Mouse (Mus musculus): ENCODE measurements around the gene Herc2. TPM values are rescaled to one million over a fixed set of nuclear protein-coding genes. Genes with fewer than 3 reads are reported as not detected.

Gene Herc2
- polyA plus RNA-seq, 1 experiment from 2014 or later = 15.9 TPM

DNA sequence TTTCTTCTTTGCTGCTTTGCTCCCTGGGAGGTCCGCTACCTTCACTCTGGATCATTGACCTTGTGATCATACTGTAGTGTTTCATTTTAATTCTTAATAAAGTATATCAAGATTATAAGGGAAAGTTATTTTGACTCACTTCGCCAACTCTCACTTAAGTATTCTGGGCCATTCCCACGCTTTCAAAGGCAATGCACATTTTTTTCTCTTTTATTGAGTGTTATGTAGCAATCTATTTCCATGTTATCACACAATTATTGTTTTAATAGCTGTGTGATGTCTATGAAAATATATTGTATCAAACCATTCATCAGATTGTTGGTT lies 30.1 kb upstream of the Herc2 start, which contains the start of gene Nipa1:
Nipa1 (minus strand) TSS at position 25 of the 324 bp plus-strand sequence.
- Histone ChIP-seq H3K27ac (peak within 1 kb of the TSS; percentile 49), H3K36me3 (no peaks in the 10 kb centered on the region)
- WGBS = 45% methylated on average over 3 of the region's 3 CpGs

DNA sequence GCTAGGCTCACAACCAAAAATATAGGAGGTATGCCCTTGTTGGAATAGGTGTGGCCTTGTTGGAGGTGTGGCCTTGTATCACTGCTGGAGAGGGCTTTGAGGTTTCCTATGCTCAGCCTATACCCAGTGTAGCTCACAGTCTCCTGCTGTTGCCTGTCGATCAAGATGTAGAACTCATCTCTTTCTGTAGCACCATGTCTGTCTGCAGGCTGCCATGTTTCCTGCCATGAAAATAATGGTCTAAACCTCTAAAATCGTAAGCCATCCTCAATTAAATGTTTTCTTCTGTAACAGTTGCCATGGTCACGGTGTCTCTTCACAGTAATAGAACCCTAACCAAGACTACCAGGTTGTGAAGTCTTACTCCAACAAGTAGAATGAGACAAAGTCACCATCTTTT lies 26.4 kb upstream of the Herc2 start:
- no peak overlapping the region for H3K4me3 ChIP-seq
- H3K4me1 ChIP-seq (replicated peaks) = peaks cover 8% of the 10 kb centered on the region
- H3K9me3 ChIP-seq (replicated peaks) = no peaks in the 10 kb centered on the region
- H3K36me3 ChIP-seq = no peaks in the 10 kb centered on the region
- H3K4me2 ChIP-seq = no peak overlapping the region
- 79% methylated on average over 3 of the region's 3 CpGs for WGBS
- H3K27ac ChIP-seq = no peak overlapping the region
- H3K9ac ChIP-seq = no peak overlapping the region
- no peaks in the 10 kb centered on the region for H3K27me3 ChIP-seq
- no peak for ATAC-seq (replicated peaks; ENCODE audit: insufficient number of reproducible peaks, insufficient read depth, low FRiP score, low read depth)

More for the DNA sequence above, 30.1 kb upstream of the Herc2 start, which contains the start of gene Nipa1:
- Histone ChIP-seq H3K9me3 (replicated peaks) (no peaks in the 10 kb centered on the region), H3K4me1 (replicated peaks) (peaks cover 8% of the 10 kb centered on the region), H3K4me3 (peak within 1 kb of the TSS; percentile 91), H3K4me2 (peak within 1 kb of the TSS; percentile 96), H3K9ac (peak within 1 kb of the TSS; percentile 87), H3K27me3 (no peaks in the 10 kb centered on the region)
- no peak for ATAC-seq (replicated peaks; ENCODE audit: insufficient number of reproducible peaks, insufficient read depth, low FRiP score, low read depth)

DNA sequence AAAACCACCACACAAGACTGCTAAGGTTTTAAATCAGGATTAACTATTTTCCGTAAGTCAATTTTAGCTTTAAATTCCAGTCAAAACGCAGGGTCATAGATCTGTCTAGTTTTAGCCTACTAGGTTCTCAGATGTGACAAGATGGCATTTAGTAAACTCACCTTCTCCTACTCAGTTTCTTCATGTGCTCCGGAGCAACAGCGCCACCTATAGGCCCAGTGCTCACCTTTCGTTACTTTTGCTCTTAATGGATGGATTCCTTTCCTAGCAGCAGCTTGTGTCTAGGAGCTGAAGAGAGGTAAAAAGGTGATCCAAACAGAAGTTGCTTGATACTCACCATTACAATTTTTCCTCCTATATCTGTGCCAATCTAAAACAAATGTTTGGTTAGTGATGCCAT lies 7.6 kb upstream of the Herc2 start:
- H3K27ac ChIP-seq = no peak overlapping the region
- no peak overlapping the region for H3K4me3 ChIP-seq
- no peaks in the 10 kb centered on the region for H3K27me3 ChIP-seq
- no peak overlapping the region for H3K9ac ChIP-seq
- no peak for ATAC-seq (replicated peaks; ENCODE audit: insufficient number of reproducible peaks, insufficient read depth, low FRiP score, low read depth)
- no peaks in the 10 kb centered on the region for H3K9me3 ChIP-seq (replicated peaks)
- WGBS = 14% methylated on average over 5 of the region's 5 CpGs
- no peak overlapping the region for H3K4me2 ChIP-seq
- H3K4me1 ChIP-seq (replicated peaks) = no peaks in the 10 kb centered on the region
- no peaks in the 10 kb centered on the region for H3K36me3 ChIP-seq

DNA sequence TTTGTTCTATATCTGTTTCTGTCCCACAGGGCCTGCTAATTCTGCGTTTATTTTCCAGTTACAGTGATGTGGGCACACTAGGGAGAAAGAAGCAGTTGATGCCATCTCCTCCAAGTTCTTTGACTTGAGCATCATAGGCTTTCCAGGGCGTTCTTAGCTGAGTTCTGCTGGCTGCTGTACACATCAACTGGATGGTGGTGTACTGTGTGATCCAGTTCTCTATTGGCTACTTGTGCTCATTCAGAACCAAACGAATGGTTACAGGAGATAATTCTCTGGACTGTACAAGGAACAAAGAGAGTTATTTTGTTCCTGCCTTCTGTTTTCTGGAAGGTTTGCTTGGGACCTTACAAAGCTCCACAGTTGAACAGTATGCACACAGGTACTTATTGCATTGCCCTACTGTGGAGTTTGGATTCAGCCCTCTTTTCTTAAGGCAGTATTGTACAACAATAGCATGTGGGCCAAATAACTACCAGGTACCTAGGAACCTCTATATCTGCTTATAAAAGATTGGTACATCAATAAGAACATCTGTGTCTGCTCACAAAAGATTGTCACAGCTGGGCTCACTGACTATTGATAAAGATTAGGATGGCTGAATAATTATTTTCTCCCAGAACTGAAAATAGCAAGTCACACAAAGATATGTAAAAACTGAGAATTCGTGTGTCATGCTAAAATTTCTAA lies 6.3 kb upstream of the Herc2 start:
- no peaks in the 10 kb centered on the region for H3K9me3 ChIP-seq (replicated peaks)
- no peaks in the 10 kb centered on the region for H3K4me1 ChIP-seq (replicated peaks)
- no peak overlapping the region for H3K27ac ChIP-seq
- no peak overlapping the region for H3K9ac ChIP-seq
- H3K4me3 ChIP-seq = no peak overlapping the region
- H3K36me3 ChIP-seq = no peaks in the 10 kb centered on the region
- H3K27me3 ChIP-seq = no peaks in the 10 kb centered on the region
- 56% methylated on average over 4 of the region's 4 CpGs for whole genome bisulfite sequencing
- ATAC-seq (replicated peaks; ENCODE audit: insufficient number of reproducible peaks, insufficient read depth, low FRiP score, low read depth) = no peak
- H3K4me2 ChIP-seq = no peak overlapping the region

DNA sequence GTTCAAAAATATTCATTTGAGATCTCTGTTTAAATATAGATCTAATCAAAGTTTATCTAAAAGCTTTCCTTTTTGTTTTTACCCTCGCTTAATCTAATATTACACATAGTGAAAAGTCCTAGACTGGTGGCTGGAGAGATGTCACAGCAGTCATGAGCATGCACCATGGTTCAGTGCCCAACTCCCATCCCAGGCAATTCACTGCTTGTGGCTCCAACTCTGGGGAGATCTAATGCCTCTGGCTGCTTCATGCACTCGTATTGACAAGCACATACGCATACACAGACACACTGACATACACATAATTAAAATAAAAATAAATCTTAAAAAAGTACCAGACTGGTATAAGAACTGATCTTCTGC lies 5.7 kb upstream of the Herc2 start:
- Histone ChIP-seq H3K27me3 (no peaks in the 10 kb centered on the region), H3K36me3 (no peaks in the 10 kb centered on the region), H3K9ac (no peak overlapping the region), H3K9me3 (replicated peaks) (no peaks in the 10 kb centered on the region), H3K4me3 (no peak overlapping the region), H3K27ac (no peak overlapping the region), H3K4me2 (no peak overlapping the region), H3K4me1 (replicated peaks) (peaks cover 4% of the 10 kb centered on the region; the same call in 1 of the 2 replicates)
- ATAC-seq (replicated peaks; ENCODE audit: insufficient number of reproducible peaks, insufficient read depth, low FRiP score, low read depth) = no peak
- 69% methylated on average over 3 of the region's 3 CpGs for WGBS

DNA sequence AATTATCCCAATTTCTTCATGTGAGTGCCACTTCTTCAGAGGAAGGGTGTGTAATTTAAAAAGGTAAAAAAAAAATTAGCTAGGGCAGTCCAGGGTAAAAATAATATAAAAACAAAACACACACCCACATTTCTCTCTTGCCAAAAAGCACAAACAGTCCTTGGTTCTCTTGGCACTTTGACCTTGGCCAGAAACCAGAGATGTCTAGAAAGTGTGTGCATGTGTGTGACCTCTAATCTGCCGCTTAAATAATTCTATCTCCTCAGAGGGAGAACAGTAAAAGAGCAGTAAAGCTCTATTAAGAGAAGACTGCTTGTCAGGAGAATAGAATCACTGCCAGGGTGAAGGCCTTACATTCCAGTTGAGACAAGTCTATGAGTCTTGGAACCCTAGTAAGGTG lies 2.8 kb upstream of the Herc2 start:
- Histone ChIP-seq H3K27me3 (no peaks in the 10 kb centered on the region), H3K4me2 (no peak overlapping the region), H3K4me1 (replicated peaks) (peaks cover 13% of the 10 kb centered on the region), H3K36me3 (no peaks in the 10 kb centered on the region), H3K27ac (no peak overlapping the region), H3K9me3 (replicated peaks) (no peaks in the 10 kb centered on the region), H3K9ac (no peak overlapping the region), H3K4me3 (no peak overlapping the region)
- no peak for ATAC-seq (replicated peaks; ENCODE audit: insufficient number of reproducible peaks, insufficient read depth, low FRiP score, low read depth)
- WGBS = 59% methylated on average over 1 of the region's 1 CpGs

DNA sequence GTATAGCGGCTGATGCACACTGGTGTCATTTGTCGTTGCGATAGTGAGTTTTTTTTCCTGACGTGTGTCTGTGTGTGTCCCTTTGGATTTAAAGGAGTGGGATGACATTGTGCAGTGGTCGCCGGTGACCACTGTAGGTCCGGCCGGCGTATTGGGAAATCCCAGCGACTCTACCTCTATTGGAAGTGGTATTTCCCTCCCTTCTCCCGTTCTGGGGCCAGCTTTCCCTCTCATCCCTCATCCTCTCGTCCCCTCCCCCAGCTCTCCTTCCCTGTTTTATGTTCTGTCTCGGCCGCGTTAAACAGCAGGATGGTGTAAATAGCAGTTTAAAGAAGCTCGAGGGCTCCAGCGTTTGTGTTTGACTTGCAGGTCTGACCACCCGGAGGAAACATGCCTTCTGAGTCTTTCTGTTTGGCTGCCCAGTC lies 503 bp downstream of the Herc2 start:
- Histone ChIP-seq H3K27me3 (no peaks in the 10 kb centered on the region), H3K27ac (peak overlapping the region; percentile 95), H3K36me3 (no peaks in the 10 kb centered on the region), H3K9me3 (replicated peaks) (no peaks in the 10 kb centered on the region), H3K9ac (peak overlapping the region; percentile 82), H3K4me1 (replicated peaks) (peaks cover 17% of the 10 kb centered on the region), H3K4me2 (peak overlapping the region; percentile 78), H3K4me3 (peak overlapping the region; percentile 94)
- 0% methylated on average over 18 of the region's 18 CpGs for WGBS
- peak; percentile 6; the same call in 1 of the 2 replicates for ATAC-seq (replicated peaks; ENCODE audit: insufficient number of reproducible peaks, insufficient read depth, low FRiP score, low read depth)

DNA sequence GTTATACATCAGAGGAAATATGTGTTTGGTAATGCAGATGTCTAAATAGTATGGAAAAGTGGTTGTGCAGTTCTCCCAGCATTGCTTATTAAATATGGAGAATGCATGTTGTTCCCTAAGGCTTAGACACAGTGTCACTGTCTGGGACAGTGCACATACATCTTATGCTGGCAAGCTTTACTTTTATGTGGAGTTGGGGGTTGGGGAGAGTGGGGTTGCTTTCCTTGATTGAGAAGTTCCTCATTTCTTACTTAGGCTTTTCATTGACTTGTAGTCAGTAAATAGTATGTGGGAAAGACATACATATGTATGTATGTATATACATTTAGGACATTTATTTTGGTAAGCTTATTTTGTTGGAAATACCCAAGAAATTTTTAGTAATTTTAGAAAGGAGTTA lies 3.0 kb downstream of the Herc2 start:
- no peaks in the 10 kb centered on the region for H3K27me3 ChIP-seq
- no peak overlapping the region for H3K4me2 ChIP-seq
- H3K4me3 ChIP-seq = no peak overlapping the region
- peaks cover 7% of the 10 kb centered on the region for H3K36me3 ChIP-seq
- no peaks in the 10 kb centered on the region for H3K9me3 ChIP-seq (replicated peaks)
- H3K27ac ChIP-seq = no peak overlapping the region
- H3K9ac ChIP-seq = no peak overlapping the region
- no peak for ATAC-seq (replicated peaks; ENCODE audit: insufficient number of reproducible peaks, insufficient read depth, low FRiP score, low read depth)
- H3K4me1 ChIP-seq (replicated peaks) = peaks cover 17% of the 10 kb centered on the region

DNA sequence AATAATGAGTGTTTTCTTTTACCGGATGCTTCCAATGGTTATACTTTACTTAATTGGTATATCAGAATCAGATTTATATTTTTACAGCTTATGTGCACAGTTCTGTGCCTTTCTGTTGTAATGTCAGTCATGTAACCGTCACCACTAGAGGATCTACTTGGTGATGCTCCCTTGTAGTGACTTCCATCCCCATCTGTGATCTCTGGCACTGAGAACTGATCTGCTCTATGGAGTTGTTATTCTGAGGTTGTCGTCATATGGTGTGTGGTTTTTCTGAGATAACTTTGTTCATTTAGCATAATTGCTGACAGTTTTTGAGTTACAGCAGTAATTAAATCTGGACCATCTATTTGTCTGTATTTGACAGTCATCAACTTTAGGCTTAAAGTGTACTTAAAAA lies 5.3 kb downstream of the Herc2 start:
- H3K27me3 ChIP-seq = no peaks in the 10 kb centered on the region
- 84% methylated on average over 3 of the region's 3 CpGs for WGBS
- ATAC-seq (replicated peaks; ENCODE audit: insufficient number of reproducible peaks, insufficient read depth, low FRiP score, low read depth) = no peak
- H3K9me3 ChIP-seq (replicated peaks) = no peaks in the 10 kb centered on the region
- peaks cover 7% of the 10 kb centered on the region for H3K36me3 ChIP-seq
- H3K4me3 ChIP-seq = no peak overlapping the region
- H3K9ac ChIP-seq = no peak overlapping the region
- H3K4me2 ChIP-seq = no peak overlapping the region
- H3K27ac ChIP-seq = no peak overlapping the region
- peaks cover 12% of the 10 kb centered on the region for H3K4me1 ChIP-seq (replicated peaks)

DNA sequence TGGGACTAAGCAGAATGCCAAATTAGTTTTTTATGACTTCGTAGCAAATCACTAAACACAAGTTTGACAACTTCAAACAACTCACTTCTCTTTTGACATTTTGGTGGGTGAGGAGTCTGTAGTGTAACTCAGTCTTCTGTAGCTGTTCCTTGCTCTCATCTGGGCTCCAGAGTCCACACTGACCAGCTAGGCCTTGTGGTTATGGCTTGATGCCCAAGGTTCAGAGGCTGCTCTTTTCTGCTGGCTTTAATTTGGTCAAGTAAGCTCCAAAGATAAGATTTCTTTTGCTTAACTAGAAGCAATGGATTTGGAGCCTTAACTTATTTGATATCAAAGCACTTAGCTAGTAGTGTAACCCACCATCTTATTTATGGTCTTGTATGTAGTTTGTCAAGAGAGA lies 14.9 kb downstream of the Herc2 start:
- H3K4me2 ChIP-seq = no peak overlapping the region
- H3K9ac ChIP-seq = no peak overlapping the region
- no peaks in the 10 kb centered on the region for H3K9me3 ChIP-seq (replicated peaks)
- H3K4me1 ChIP-seq (replicated peaks) = no peaks in the 10 kb centered on the region
- peaks cover 4% of the 10 kb centered on the region for H3K36me3 ChIP-seq
- ATAC-seq (replicated peaks; ENCODE audit: insufficient number of reproducible peaks, insufficient read depth, low FRiP score, low read depth) = no peak
- WGBS = 80% methylated on average over 1 of the region's 1 CpGs
- no peak overlapping the region for H3K4me3 ChIP-seq
- no peak overlapping the region for H3K27ac ChIP-seq
- no peaks in the 10 kb centered on the region for H3K27me3 ChIP-seq

DNA sequence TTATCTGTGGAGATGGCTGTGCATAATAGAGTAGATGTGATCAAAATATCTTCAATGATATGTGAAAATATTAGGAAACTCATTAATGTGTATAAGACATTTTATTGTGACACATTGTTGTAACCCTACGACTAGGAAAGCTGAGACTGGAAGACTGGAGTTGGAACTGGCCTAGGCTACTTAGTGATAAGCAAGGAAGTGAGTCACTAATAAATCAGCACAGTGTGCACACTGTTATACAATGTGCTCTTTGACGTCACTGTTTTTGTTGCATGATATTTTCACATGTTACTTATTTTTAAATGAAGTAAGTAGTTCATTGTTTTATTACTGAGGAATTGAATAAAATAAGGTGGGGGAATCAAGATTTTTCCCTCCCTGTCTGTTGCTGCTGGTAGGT lies 16.1 kb downstream of the Herc2 start:
- Histone ChIP-seq H3K9me3 (replicated peaks) (no peaks in the 10 kb centered on the region), H3K4me3 (no peak overlapping the region), H3K9ac (no peak overlapping the region), H3K27ac (no peak overlapping the region; the same call in 1 of the 2 replicates), H3K27me3 (no peaks in the 10 kb centered on the region), H3K36me3 (peaks cover 4% of the 10 kb centered on the region), H3K4me2 (no peak overlapping the region), H3K4me1 (replicated peaks) (no peaks in the 10 kb centered on the region)
- no peak for ATAC-seq (replicated peaks; ENCODE audit: insufficient number of reproducible peaks, insufficient read depth, low FRiP score, low read depth)
- WGBS = 50% methylated on average over 2 of the region's 2 CpGs

DNA sequence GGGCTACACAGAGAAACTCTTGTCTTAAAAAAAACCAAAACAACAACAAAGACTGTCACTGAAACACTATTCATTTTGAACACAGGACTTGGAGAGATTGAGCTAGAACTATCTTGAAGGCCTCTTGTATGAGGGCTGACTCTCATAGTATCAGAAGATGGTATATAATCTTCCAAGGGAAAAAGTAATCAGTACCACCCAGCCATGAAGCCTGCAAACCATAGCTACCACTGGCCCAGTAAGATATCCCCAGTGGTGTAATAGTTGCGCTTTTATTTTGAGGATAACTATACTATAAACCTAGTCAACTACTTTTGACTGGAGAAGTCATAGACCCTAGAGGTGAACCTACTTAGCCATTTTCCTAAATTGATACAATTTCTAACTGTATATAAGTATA lies 16.6 kb downstream of the Herc2 start:
- Histone ChIP-seq H3K4me2 (no peak overlapping the region), H3K9me3 (replicated peaks) (no peaks in the 10 kb centered on the region), H3K4me3 (no peak overlapping the region), H3K9ac (no peak overlapping the region), H3K4me1 (replicated peaks) (no peaks in the 10 kb centered on the region), H3K36me3 (peaks cover 2% of the 10 kb centered on the region), H3K27me3 (no peaks in the 10 kb centered on the region), H3K27ac (no peak overlapping the region)
- WGBS = 93% methylated on average over 1 of the region's 1 CpGs
- ATAC-seq (replicated peaks; ENCODE audit: insufficient number of reproducible peaks, insufficient read depth, low FRiP score, low read depth) = no peak

Data from heart, embryonic 15.5 days (tissue).